Mouse (Mus musculus) forebrain, embryonic 11.5 days (tissue): ENCODE results near the gene Csf2. TPM values are rescaled to one million over a fixed set of nuclear protein-coding genes. Genes with fewer than 3 reads are reported as not detected.

Experiments used
- ATAC-seq: fragments of 200-750 bp; cut with Nextera tagmentation; replicated peaks from 2 replicates; pipeline ENCODE4 v1.8.0; 2017; ENCODE audit warnings: moderate TSS enrichment; ENCODE audit not compliant: low FRiP score
- DNase-seq: peaks from one replicate; pipeline ENCODE4 v3.0.0-alpha.2; 2017; ENCODE audit warnings: low spot score
- H3K27ac ChIP-seq: fragments of 300-500 bp; sonication (generic); 2 replicates; pipeline ENCODE4 v1.5.1; 2014; ENCODE audit warnings: low read depth, low read length
- H3K27me3 ChIP-seq: fragments of 300-500 bp; sonication (generic); 2 replicates; pipeline ENCODE4 v1.6.1; 2014; ENCODE audit warnings: mild to moderate bottlenecking, low read length, mixed read lengths; ENCODE audit not compliant: control insufficient read depth, insufficient read depth
- H3K36me3 ChIP-seq: fragments of 300-500 bp; sonication (generic); 2 replicates; pipeline ENCODE4 v1.6.1; 2014; ENCODE audit warnings: mild to moderate bottlenecking, low read length, moderate library complexity, mixed read lengths; ENCODE audit not compliant: control insufficient read depth, insufficient read depth
- H3K4me1 ChIP-seq: fragments of 300-500 bp; sonication (generic); replicated peaks from 2 replicates; pipeline ENCODE4 v1.6.1; 2014; ENCODE audit warnings: low read length, mixed read lengths; ENCODE audit not compliant: control insufficient read depth, insufficient read depth
- H3K4me2 ChIP-seq: fragments of 300-500 bp; sonication (generic); 2 replicates; pipeline ENCODE4 v1.6.1; 2014; ENCODE audit warnings: low read depth, mild to moderate bottlenecking, low read length, moderate library complexity, mixed read lengths; ENCODE audit not compliant: severe bottlenecking
- H3K4me3 ChIP-seq: fragments of 300-500 bp; sonication (generic); 2 replicates; pipeline ENCODE4 v1.5.1; 2014; ENCODE audit warnings: low read depth, low read length
- H3K9ac ChIP-seq: fragments of 300-500 bp; sonication (generic); 2 replicates; pipeline ENCODE4 v1.6.1; 2014; ENCODE audit warnings: low read length
- H3K9me3 ChIP-seq: fragments of 300-500 bp; sonication (generic); 2 replicates; pipeline ENCODE4 v1.6.1; 2016; ENCODE audit warnings: low read length, mixed read lengths; ENCODE audit not compliant: control insufficient read depth
- WGBS: fragments of 180-500 bp; shearing (Covaris S2); extraction: QIAGEN DNeasy Blood & Tissue Kit; methylation state at CpG from one replicate; pipeline ENCODE4 v1.1.7; 2014; 5-methylcytosine and 5-hydroxymethylcytosine counted together
- polyA plus RNA-seq: library from polyadenylated mRNA; unstranded; fragments of >200 nt; fragmentation: Nextera tagmentation; extraction: Ambion mirVana; gene quantifications from 2 replicates; pipeline ENCODE4 v1.2.1, GENCODE M21; 2014

The Csf2 gene
- polyA plus RNA-seq, 1 experiment from 2014 or later: not detected

DNA sequence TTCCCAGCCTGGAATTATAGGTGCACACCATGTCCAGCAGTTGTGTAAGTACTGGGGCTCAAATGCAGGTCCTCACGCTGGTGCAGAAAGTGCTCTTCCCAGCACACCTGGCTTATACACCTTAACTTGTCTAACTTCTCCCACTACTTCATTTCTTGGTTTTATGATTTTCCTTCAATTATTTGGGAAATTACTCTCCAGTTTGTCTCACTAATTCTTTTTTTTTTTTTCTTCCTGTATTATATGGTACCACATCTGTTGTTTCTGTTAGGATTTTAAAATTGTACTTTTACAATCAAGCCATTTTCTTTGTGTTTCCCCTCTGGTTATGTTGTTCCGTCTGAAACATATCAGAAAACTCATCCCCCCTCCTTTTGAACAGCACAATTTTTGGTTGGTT lies 44.7 kb downstream of the Csf2 start:
- ATAC-seq (no peak), DNase-seq (no peak)
- H3K27ac ChIP-seq: no peak overlapping the region
- H3K4me3 ChIP-seq: no peak overlapping the region
- WGBS: 91% methylated on average over 2 of the region's 2 CpGs
- H3K4me2 ChIP-seq: no peak overlapping the region
- no peaks in the 10 kb centered on the region for H3K27me3 ChIP-seq
- no peaks in the 10 kb centered on the region for H3K4me1 ChIP-seq
- no peak overlapping the region for H3K9ac ChIP-seq
- no peaks in the 10 kb centered on the region for H3K9me3 ChIP-seq
- no peaks in the 10 kb centered on the region for H3K36me3 ChIP-seq

DNA sequence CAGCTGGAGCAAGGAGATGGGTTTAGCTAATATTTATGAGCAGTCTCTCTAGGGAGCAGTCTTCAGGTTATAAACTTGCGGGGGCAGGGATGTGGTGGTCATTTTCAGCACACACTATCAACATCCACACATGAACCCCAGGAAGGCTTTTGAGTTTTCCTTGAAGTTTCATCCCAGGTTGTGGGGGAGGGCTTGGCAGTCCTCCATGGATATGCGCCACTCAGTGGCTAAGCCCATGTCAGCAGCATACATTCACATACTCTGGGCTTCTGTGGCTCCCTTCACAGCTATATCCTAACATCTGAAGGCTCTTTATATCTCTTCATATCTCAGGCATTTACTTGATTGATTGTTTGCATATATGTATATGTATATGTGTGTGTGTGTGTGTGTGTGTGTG lies 46.3 kb downstream of the Csf2 start:
- DNase-seq (no peak), ATAC-seq (no peak)
- H3K9ac ChIP-seq: no peak overlapping the region
- H3K4me1 ChIP-seq: no peaks in the 10 kb centered on the region
- no peak overlapping the region for H3K4me2 ChIP-seq
- no peak overlapping the region for H3K4me3 ChIP-seq
- H3K9me3 ChIP-seq: no peaks in the 10 kb centered on the region
- no peak overlapping the region for H3K27ac ChIP-seq
- 92% methylated on average over 2 of the region's 2 CpGs for WGBS
- H3K27me3 ChIP-seq: no peaks in the 10 kb centered on the region
- H3K36me3 ChIP-seq: no peaks in the 10 kb centered on the region

GRCm38 (mm10) chr11:54201881-54202685 lies 47.4 kb downstream of the Csf2 start:
- Histone ChIP-seq H3K4me1 (no peaks in the 10 kb centered on the region), H3K36me3 (no peaks in the 10 kb centered on the region), H3K9ac (no peak overlapping the region), H3K4me2 (no peak overlapping the region), H3K4me3 (no peak overlapping the region), H3K27ac (no peak overlapping the region), H3K9me3 (no peaks in the 10 kb centered on the region), H3K27me3 (no peaks in the 10 kb centered on the region)
- DNase-seq (no peak), ATAC-seq (no peak)
- WGBS: 73% methylated on average over 3 of the region's 3 CpGs

- no peak overlapping the region for H3K27ac ChIP-seq
- ATAC-seq: no peak
- H3K4me1 ChIP-seq: no peaks in the 10 kb centered on the region
- no peak for DNase-seq
- H3K4me2 ChIP-seq: no peak overlapping the region
- H3K9ac ChIP-seq: no peak overlapping the region
- 85% methylated on average over 5 of the region's 5 CpGs for WGBS
- H3K36me3 ChIP-seq: no peaks in the 10 kb centered on the region
- no peaks in the 10 kb centered on the region for H3K9me3 ChIP-seq
- H3K27me3 ChIP-seq: no peaks in the 10 kb centered on the region
- H3K4me3 ChIP-seq: no peak overlapping the region
Measured at GRCm38 (mm10) chr11:54201287-54201773, 48.1 kb downstream of the Csf2 start.

Other genes starting within 250 kb of the Csf2 start
- gene Slc22a4, start 221.6 kb downstream of the Csf2 start, polyA plus RNA-seq: 1.8 and 2.7 TPM in 2 replicates
- gene Pdlim4, start 180.7 kb downstream of the Csf2 start, polyA plus RNA-seq: 45.3 and 48.6 TPM in 2 replicates
- 16.0 and 16.4 TPM in 2 replicates for gene P4ha2, start 149.6 kb downstream of the Csf2 start, polyA plus RNA-seq
- not detected in 2 replicates for gene Il3, start 17.6 kb upstream of the Csf2 start, polyA plus RNA-seq
- 16.7 and 17.9 TPM in 2 replicates for gene Acsl6, start 54.1 kb upstream of the Csf2 start, polyA plus RNA-seq
- gene Meikin, start 121.0 kb upstream of the Csf2 start, polyA plus RNA-seq: not detected in 2 replicates
- 12.0 and 13.4 TPM in 2 replicates for gene Fnip1, start 188.5 kb upstream of the Csf2 start, polyA plus RNA-seq